Mouse (Mus musculus): Measurements from ENCODE around the gene Aldh1a1.
"Not testable (repeated sequence)": the region's sequence is repeated elsewhere in the genome, so short reads cannot be mapped to it uniquely, and the experiment has no call there.

The Aldh1a1 gene

DNA sequence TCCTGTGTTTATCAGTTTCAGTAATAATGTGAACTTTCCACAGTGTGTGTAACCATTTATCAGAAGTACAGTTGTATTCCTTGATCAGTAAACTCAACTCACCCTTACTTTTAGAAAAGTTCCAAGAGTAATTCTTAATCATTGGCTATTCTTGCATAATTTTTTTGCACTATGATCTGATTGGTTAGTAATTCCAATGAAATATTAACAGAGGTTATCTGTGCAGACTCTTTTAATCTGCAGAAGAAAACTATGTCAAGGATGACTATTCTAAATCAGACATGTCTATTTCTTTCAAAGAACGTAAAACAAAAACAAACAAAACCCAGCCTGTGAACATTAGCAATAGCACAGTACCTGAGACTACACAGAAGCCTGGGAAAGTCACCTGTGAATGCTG, 62.9 kb downstream of the Aldh1a1 start:
- DNase-seq (ENCODE audit: low spot score), result no peak

- no peak for DNase-seq (ENCODE audit: low spot score)
These were observed 64.7 kb downstream of the Aldh1a1 start for GRCm38 (mm10) chr19:20557211-20557610.

DNA sequence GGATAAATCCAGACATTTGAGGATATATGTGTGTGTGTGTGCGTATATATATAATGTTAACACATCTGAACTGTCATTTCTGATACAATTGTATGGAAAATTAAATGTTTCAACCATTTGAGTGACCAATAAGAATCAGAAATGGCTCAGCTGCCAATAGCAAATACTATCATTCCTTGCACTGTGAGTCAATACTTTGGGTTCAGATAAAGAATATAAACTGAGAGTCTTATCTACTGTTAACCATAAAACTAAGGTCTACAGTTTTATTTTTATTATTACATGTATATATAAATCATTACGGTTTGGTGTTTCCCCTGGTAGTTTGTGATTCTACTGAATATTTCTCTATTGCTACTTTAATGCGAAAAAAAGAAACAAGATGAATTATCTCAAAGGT, 65.6 kb downstream of the Aldh1a1 start:
- DNase-seq (ENCODE audit: low spot score), result no peak

DNA sequence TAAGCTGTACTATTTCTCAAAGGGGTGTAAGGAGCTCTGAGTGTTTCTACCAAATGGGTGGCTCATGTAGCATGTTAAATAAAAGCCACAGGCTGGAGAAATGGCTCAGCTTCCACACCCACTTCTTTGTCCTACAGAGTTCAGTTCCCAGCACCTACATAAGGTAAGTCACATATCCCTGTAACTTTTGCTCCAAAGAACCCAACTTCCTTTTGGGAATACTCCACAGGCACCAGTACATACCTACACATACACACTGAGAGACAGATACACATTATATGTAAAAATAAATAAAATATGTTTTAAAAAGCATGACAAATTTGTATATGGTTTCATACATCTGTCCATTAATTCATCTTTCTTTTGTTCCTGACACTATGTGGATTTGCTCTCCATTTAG, 66.0 kb downstream of the Aldh1a1 start:
- no peak for DNase-seq (ENCODE audit: low spot score)

DNA sequence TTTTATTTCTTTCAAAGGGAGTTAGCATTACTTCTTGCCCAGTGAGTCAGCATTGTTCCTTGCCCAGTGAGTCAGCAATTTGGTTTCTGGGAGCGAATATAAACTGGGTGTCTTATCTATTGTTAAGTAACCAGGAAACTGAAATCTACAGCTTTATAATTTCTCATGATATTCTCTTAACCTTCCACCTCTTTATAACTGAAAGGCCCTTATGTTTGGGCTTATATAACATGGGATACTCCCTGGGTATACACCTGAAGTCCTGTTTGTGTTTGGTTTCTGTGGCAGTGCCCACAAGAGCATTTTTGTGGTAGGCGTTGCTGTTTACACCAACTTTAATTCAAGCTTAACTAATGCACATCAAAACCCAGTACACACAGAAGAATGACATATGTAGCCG, 66.4 kb downstream of the Aldh1a1 start:
- DNase-seq (ENCODE audit: low spot score), result no peak

GRCm38 (mm10) chr19:20559952-20560351, 67.4 kb downstream of the Aldh1a1 start:
- no peak for DNase-seq (ENCODE audit: low spot score)

GRCm38 (mm10) chr19:20562396-20562795, 69.9 kb downstream of the Aldh1a1 start:
- DNase-seq (ENCODE audit: low spot score), result no peak

- DNase-seq (ENCODE audit: low spot score), result no peak
These were observed 73.8 kb downstream of the Aldh1a1 start for GRCm38 (mm10) chr19:20566294-20566693.

DNA sequence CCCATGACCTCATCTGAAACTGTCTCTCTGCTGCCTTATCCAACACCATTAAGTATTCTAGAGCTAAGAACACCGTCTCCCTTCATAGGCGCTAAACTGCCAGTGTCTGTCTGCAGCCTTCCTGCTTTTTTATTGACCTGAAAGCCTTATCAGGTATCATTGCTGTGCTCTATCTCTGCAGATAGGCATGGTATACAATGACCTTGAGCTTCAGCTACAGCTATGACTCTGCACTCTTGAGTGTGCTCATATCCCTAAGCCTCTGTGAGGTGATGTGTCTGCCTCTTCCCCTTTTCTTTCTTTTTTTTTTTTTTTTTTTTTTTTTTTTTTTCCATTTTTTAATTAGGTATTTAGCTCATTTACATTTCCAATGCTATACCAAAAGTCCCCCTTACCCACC, 74.5 kb downstream of the Aldh1a1 start:
- no peak for DNase-seq (ENCODE audit: low spot score)

GRCm38 (mm10) chr19:20576984-20577383, 84.5 kb downstream of the Aldh1a1 start:
- DNase-seq (ENCODE audit: low spot score), result no peak

- no peak for DNase-seq (ENCODE audit: low spot score)
These were observed 84.9 kb downstream of the Aldh1a1 start for GRCm38 (mm10) chr19:20577429-20577828.

GRCm38 (mm10) chr19:20599951-20600350, 107.4 kb downstream of the Aldh1a1 start:
- DNase-seq (ENCODE audit: low spot score), result no peak

DNA sequence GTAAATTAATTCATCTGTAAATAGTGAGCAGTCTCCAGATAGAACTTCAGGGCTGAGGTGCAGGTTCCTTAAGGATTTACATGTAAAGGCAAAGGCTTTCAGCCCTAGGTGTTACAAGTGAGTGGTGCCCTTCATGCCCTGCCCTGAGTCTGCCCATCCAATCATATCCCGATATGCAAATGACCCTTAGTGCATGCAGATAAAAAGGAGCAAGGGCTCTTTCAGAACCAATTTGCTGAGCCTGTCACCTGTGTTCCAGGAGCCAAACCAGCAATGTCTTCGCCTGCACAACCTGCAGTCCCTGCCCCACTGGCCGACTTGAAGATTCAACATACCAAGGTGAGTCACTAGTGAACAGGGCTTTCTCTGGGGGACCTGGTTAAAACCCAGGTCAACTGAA, 109.2 kb downstream of the Aldh1a1 start:
- DNase-seq (ENCODE audit: low spot score), result peak; percentile 53

GRCm38 (mm10) chr19:20603212-20603611, 110.7 kb downstream of the Aldh1a1 start:
- DNase-seq (ENCODE audit: low spot score), result no peak

- no peak for DNase-seq (ENCODE audit: low spot score)
These were observed 111.4 kb downstream of the Aldh1a1 start for GRCm38 (mm10) chr19:20603866-20604265.

- DNase-seq (ENCODE audit: low spot score), result no peak
These were observed 121.9 kb downstream of the Aldh1a1 start for GRCm38 (mm10) chr19:20614252-20614930.

DNA sequence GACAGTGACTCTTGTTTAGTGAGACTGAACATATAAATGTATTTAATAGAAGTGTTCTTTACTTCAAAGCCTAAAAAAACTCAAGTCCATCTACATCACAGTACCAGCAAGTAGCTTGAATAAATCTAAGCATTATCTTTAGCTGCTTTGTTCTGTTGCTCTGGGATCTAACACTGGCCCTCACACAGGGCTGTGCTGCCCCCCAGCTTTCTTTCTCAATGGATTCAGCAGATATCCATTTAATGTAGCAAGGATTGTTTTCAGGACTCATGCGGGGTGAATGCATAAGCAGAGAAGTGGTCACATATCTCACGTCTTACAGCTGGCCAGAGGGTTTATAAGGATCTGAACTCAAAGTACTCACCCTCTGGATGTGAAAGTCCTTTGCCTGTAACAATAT, 129.9 kb downstream of the Aldh1a1 start:
- DNase-seq (ENCODE audit: low spot score), result no peak

- no peak for DNase-seq (ENCODE audit: low spot score)
These were observed 130.9 kb downstream of the Aldh1a1 start for GRCm38 (mm10) chr19:20623416-20623815.

GRCm38 (mm10) chr19:20631020-20631419, 138.5 kb downstream of the Aldh1a1 start:
- DNase-seq (ENCODE audit: low spot score), result no peak

GRCm38 (mm10) chr19:20633876-20634691, 141.6 kb downstream of the Aldh1a1 start:
- DNase-seq (ENCODE audit: low spot score), result no peak

DNA sequence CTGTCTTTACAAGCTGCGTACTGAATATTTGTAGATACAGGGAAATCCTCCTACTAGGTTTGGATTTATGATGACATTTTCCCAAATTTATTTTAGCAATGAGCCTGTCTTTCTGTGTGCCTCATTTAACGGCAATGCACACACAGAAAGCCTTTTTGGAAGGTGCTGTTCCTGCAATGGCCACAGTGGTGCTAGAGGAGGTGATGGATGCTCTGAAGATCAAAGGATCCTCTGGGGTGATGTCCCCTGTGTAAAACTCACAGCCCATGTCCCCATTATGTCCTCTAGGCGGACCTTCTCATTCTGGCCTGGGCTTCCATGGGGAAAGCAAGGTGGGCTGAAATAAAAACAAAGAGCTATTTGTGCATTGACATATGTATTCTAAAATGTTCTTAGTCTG, 151.8 kb downstream of the Aldh1a1 start:
- DNase-seq (ENCODE audit: low spot score), result no peak

- not testable (repeated sequence) for DNase-seq (ENCODE audit: low spot score)
These were observed 155.0 kb downstream of the Aldh1a1 start for GRCm38 (mm10) chr19:20647496-20647895.

DNA sequence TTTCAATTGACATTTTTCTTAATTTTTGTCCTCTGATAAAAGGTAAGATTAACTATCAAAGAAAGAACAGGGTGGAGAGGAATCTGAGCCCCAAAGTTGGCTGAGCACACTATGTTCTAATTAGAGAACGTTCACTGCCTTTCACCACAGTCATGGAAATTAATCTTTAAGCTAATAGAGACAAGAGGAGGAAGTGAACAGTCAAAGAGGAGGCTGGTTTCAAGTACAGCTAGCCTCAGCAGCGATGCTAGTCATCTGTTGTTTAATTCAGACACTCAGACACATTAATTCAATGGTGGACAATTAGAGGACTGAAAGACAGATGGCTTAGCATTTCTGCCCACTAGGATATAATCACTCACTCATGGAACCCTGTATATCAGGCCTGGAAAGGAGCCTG, 157.5 kb downstream of the Aldh1a1 start:
- DNase-seq (ENCODE audit: low spot score), result no peak

Measured in ovary, postnatal 36 days (tissue).